19 mouse cellular contexts compared by ENCODE assay signal in genomic region chr5:39806643-39807042, GRCm38 (mm10). TPM values are rescaled to one million over a fixed set of nuclear protein-coding genes. Genes with fewer than 3 reads are reported as not detected.
DNase-seq lines count a peak whose midpoint lies in the region; ATAC-seq and TF ChIP-seq lines count a peak whose summit lies in the region.
"Had no signal": no experiment of that assay in that cellular context is flagged by ENCODE, and none has a peak within 500 bp of the region (broad histone marks: within the 10 kb centered on the region; RNA-seq: fewer than 3 reads in every experiment).

No protein-coding gene starts in this region.

- H3K4me3 ChIP-seq in intestine, postnatal 0 days (ENCODE audit: low read depth, low read length) = no peak overlapping the region
- no peak overlapping the region for H3K4me3 ChIP-seq in intestine, embryonic 16.5 days (ENCODE audit: low read length)
- no peak overlapping the region for H3K4me3 ChIP-seq in heart, embryonic 11.5 days (ENCODE audit: low read depth, low read length)

- TF ChIP-seq CTCF in intestine, postnatal 0 days (IDR thresholded peaks at IDR 0.05; ENCODE audit: low read depth) = no peak
- no peak for TF ChIP-seq CTCF in Patski (IDR thresholded peaks at IDR 0.05)

- no peak overlapping the region for H3K27ac ChIP-seq in intestine, postnatal 0 days (ENCODE audit: low read depth, low read length)
- H3K27ac ChIP-seq in intestine, embryonic 16.5 days (ENCODE audit: low read length) = no peak overlapping the region
- no peak overlapping the region for H3K27ac ChIP-seq in heart, embryonic 11.5 days (ENCODE audit: low read depth, low read length)

- no peaks in the 10 kb centered on the region for H3K36me3 ChIP-seq in intestine, postnatal 0 days (ENCODE audit: control insufficient read depth, insufficient read depth)
- H3K36me3 ChIP-seq in intestine, embryonic 16.5 days (ENCODE audit: control insufficient read depth, insufficient read depth, low read length) = no peaks in the 10 kb centered on the region
- no peaks in the 10 kb centered on the region for H3K36me3 ChIP-seq in heart, embryonic 11.5 days (ENCODE audit: control insufficient read depth, insufficient read depth, low read length)
- H3K36me3 ChIP-seq: G1E had no signal

- POLR2A ChIA-PET in Patski (lab: Charles Lee) = no interaction called here

- peak; percentile 85 for ATAC-seq in intestine, postnatal 0 days
- ATAC-seq in intestine, embryonic 16.5 days = no peak
- ATAC-seq in Patski = peak; percentile 90
- no peak for ATAC-seq in heart, embryonic 11.5 days (replicated peaks; ENCODE audit: insufficient number of reproducible peaks, low FRiP score, low TSS enrichment)
- ATAC-seq: activated CD4-positive, CD25-positive, alpha-beta regulatory T cell, adult 4 months; CD4-positive, CD25-positive, alpha-beta regulatory T cell, adult 4 months had no signal

- H3K27me3 ChIP-seq in intestine, postnatal 0 days (replicated peaks; ENCODE audit: control insufficient read depth, insufficient read depth, low read length) = no peaks in the 10 kb centered on the region
- H3K27me3 ChIP-seq in intestine, embryonic 16.5 days (replicated peaks; ENCODE audit: control insufficient read depth, insufficient read depth, low read length) = no peaks in the 10 kb centered on the region
- H3K27me3 ChIP-seq in Patski = no peaks in the 10 kb centered on the region
- no peaks in the 10 kb centered on the region for H3K27me3 ChIP-seq in heart, embryonic 11.5 days (ENCODE audit: control insufficient read depth, insufficient read depth, low read length)
- H3K27me3 ChIP-seq: CH12.LX had no signal

- peak; percentile 60 for DNase-seq in Patski (ENCODE audit: low read depth, low spot score)
- DNase-seq: adrenal gland, adult 2 months; adrenal gland, adult 8-10 months; adrenal gland, postnatal 10 days; adrenal gland, postnatal 14 days; adrenal gland, postnatal 25 days; adrenal gland, postnatal 36 days; B cell, adult 2 months; cerebellum, adult 11 months; cerebellum, adult 11-12 months; cerebellum, adult 18-20 months; cerebellum, adult 2 months had no signal

- no peak overlapping the region for H3K9ac ChIP-seq in intestine, postnatal 0 days (ENCODE audit: low read depth, low read length)
- H3K9ac ChIP-seq in intestine, embryonic 16.5 days (ENCODE audit: low read depth, low read length) = no peak overlapping the region
- no peak overlapping the region for H3K9ac ChIP-seq in heart, embryonic 11.5 days (ENCODE audit: low read depth, low read length)

- in situ Hi-C loops in Patski (cut with MboI; ENCODE audit: low pct_unique_long_range_greater_than_20kb) = no loop called here

- H3K4me1 ChIP-seq in intestine, postnatal 0 days (replicated peaks; ENCODE audit: control insufficient read depth, insufficient read depth, low read length) = no peaks in the 10 kb centered on the region
- H3K4me1 ChIP-seq in intestine, embryonic 16.5 days (ENCODE audit: control insufficient read depth, insufficient read depth, low read length) = no peaks in the 10 kb centered on the region
- no peaks in the 10 kb centered on the region for H3K4me1 ChIP-seq in heart, embryonic 11.5 days (ENCODE audit: control insufficient read depth, insufficient read depth, low read length)

- H3K4me2 ChIP-seq in intestine, postnatal 0 days (replicated peaks; ENCODE audit: low read depth) = no peak overlapping the region
- H3K4me2 ChIP-seq in intestine, embryonic 16.5 days (ENCODE audit: low read depth, low read length) = no peak overlapping the region
- H3K4me2 ChIP-seq in heart, embryonic 11.5 days = no peak overlapping the region

- WGBS in intestine, postnatal 0 days = 52% methylated on average over 4 of the region's 4 CpGs
- WGBS in intestine, embryonic 16.5 days = 64% methylated on average over 4 of the region's 4 CpGs
- 59% methylated on average over 4 of the region's 4 CpGs for whole genome bisulfite sequencing in heart, embryonic 11.5 days (ENCODE audit: insufficient replicate concordance)

- CTCF ChIA-PET in Patski (lab: Charles Lee) = no interaction called here

- H3K9me3 ChIP-seq in intestine, postnatal 0 days (ENCODE audit: control insufficient read depth) = no peaks in the 10 kb centered on the region
- no peaks in the 10 kb centered on the region for H3K9me3 ChIP-seq in intestine, embryonic 16.5 days (ENCODE audit: control insufficient read depth, low read length)
- no peaks in the 10 kb centered on the region for H3K9me3 ChIP-seq in heart, embryonic 11.5 days (replicated peaks; ENCODE audit: control insufficient read depth, low read length)

RNA-seq across cellular contexts. Expression of gene Hs3st1, which starts 51.4 kb away (rescaled TPM):
- polyA plus RNA-seq in intestine, postnatal 0 days (2015; fragmentation: Nextera tagmentation; extraction: Ambion mirVana) = 7.9 and 8.5 TPM in 2 replicates
- 10.2 and 10.3 TPM in 2 replicates for polyA plus RNA-seq in intestine, embryonic 16.5 days (2015; fragmentation: Nextera tagmentation; extraction: Ambion mirVana)
- 24.5 TPM for polyA plus RNA-seq in Patski (2021)
- 6.6 and 7.0 TPM in 2 replicates for polyA plus RNA-seq in heart, embryonic 11.5 days (2014; fragmentation: Nextera tagmentation; extraction: Ambion mirVana)
- polyA plus RNA-seq: CD4-positive, CD25-positive, alpha-beta regulatory T cell, adult 4 months; G1E had no signal

Comparison
In these comparisons a context has a peak if more than half of its experiments do, and no peak if none do; other contexts are left out.
1. ATAC-seq: peak in intestine, postnatal 0 days (single experiment) and Patski (single experiment); none in intestine, embryonic 16.5 days (single experiment) and heart, embryonic 11.5 days (single experiment).